Mouse (Mus musculus) layer of hippocampus, postnatal 36 days (tissue): ENCODE data around the gene Zkscan8. TPM values are rescaled to one million over a fixed set of nuclear protein-coding genes. Genes with fewer than 3 reads are reported as not detected.

Experiments
- total RNA-seq, 2 experiments: library from RNA; stranded (reverse); gene quantifications; 2 replicates each; pipeline ENCODE4 v1.2.3; 2021

The Zkscan8 gene
- total RNA-seq, 2 experiments from 2014 or later, result 18.3 to 19.9 TPM

Other genes starting within 250 kb of the Zkscan8 start
- gene Gpx5, start 238.4 kb downstream of the Zkscan8 start, total RNA-seq, result not detected
- gene Gpx6, start 219.0 kb downstream of the Zkscan8 start, total RNA-seq, result not detected
- gene Olfr1367, start 184.2 kb downstream of the Zkscan8 start, total RNA-seq, result not detected
- gene Zscan12, start 168.3 kb downstream of the Zkscan8 start, total RNA-seq, result 1 to 10 TPM; 8.4 to 9.9 TPM
- 10 to 100 TPM; 39.7 to 46.2 TPM for gene Zkscan3, start 128.4 kb downstream of the Zkscan8 start, total RNA-seq
- gene Pgbd1, start 90.1 kb downstream of the Zkscan8 start, total RNA-seq, result 1 to 10 TPM; 1.1 to 1.5 TPM
- gene Zscan26, start 77.4 kb downstream of the Zkscan8 start, total RNA-seq, result 10 to 100 TPM; 52.3 to 53.5 TPM
- 1 to 10 TPM in 1 of 2 experiments, under 1 TPM in 1; 0.78 to 1.2 TPM for gene Nkapl, start 62.6 kb downstream of the Zkscan8 start, total RNA-seq
- 1 to 10 TPM; 6.1 to 7.0 TPM for gene Zkscan4, start 52.2 kb downstream of the Zkscan8 start, total RNA-seq
- gene Gm10065, start 51.7 kb downstream of the Zkscan8 start, total RNA-seq, result not detected
- gene AK157302, start 35.9 kb downstream of the Zkscan8 start, total RNA-seq, result 10 to 100 TPM; 21.6 to 23.2 TPM
- 10 to 100 TPM; 49.1 to 63.4 TPM for gene Gm11273, start 29.7 kb downstream of the Zkscan8 start, total RNA-seq
- gene Olfr1366, start 11.7 kb upstream of the Zkscan8 start, total RNA-seq, result not detected
- gene Olfr1535, start 28.8 kb upstream of the Zkscan8 start, total RNA-seq, result not detected
- gene Olfr1364, start 50.6 kb upstream of the Zkscan8 start, total RNA-seq, result not detected
- gene Olfr1362, start 82.9 kb upstream of the Zkscan8 start, total RNA-seq, result not detected
- gene Olfr11, start 111.4 kb upstream of the Zkscan8 start, total RNA-seq, result not detected
- not detected for gene Olfr1361, start 132.3 kb upstream of the Zkscan8 start, total RNA-seq
- gene Olfr1360, start 146.3 kb upstream of the Zkscan8 start, total RNA-seq, result not detected
- not detected for gene Olfr1359, start 167.0 kb upstream of the Zkscan8 start, total RNA-seq
- 10 to 100 TPM; 20.4 to 37.0 TPM for gene Hist1h2bl, start 185.0 kb upstream of the Zkscan8 start, total RNA-seq
- 10 to 100 TPM; 37.8 to 44.6 TPM for gene Hist1h2ai, start 185.3 kb upstream of the Zkscan8 start, total RNA-seq
- gene Hist1h3h, start 186.5 kb upstream of the Zkscan8 start, total RNA-seq, result 10 to 100 TPM; 57.9 to 69.3 TPM
- 1 to 10 TPM; 4.3 to 6.2 TPM for gene Hist1h2bm, start 190.9 kb upstream of the Zkscan8 start, total RNA-seq
- gene Hist1h4j, start 203.9 kb upstream of the Zkscan8 start, total RNA-seq, result 10 to 100 TPM; 15.7 to 17.9 TPM
- gene Hist1h4k, start 219.4 kb upstream of the Zkscan8 start, total RNA-seq, result 100 to 1,000 TPM; 266 to 292 TPM
- gene Hist1h2ak, start 222.7 kb upstream of the Zkscan8 start, total RNA-seq, result 10 to 100 TPM; 13.2 to 18.7 TPM
- 10 to 100 TPM in 1 of 2 experiments, 1 to 10 TPM in 1; 5.4 to 10.8 TPM for gene Hist1h2bn, start 223.0 kb upstream of the Zkscan8 start, total RNA-seq
- 1 to 10 TPM; 6.4 to 8.5 TPM for gene Hist1h1b, start 249.5 kb upstream of the Zkscan8 start, total RNA-seq